Mouse (Mus musculus): ENCODE measurements around the gene Btrc. TPM values are rescaled to one million over a fixed set of nuclear protein-coding genes. Genes with fewer than 3 reads are reported as not detected.

The Btrc gene
- polyA plus RNA-seq, 1 experiment from 2014 or later: 45.0 TPM

GRCm38 (mm10) chr19:45388551-45388950 lies 25.0 kb downstream of the Btrc start:
- DNase-seq (ENCODE audit: low spot score) (no peak), ATAC-seq (ENCODE audit: low read depth) (no peak)
- Histone ChIP-seq H3K27me3 (replicated peaks; ENCODE audit: control insufficient read depth, insufficient read depth, low read length) (no peaks in the 10 kb centered on the region), H3K36me3 (ENCODE audit: control insufficient read depth, insufficient read depth, low read length) (peaks cover 17% of the 10 kb centered on the region), H3K9me3 (ENCODE audit: control insufficient read depth, low read length) (no peaks in the 10 kb centered on the region), H3K4me3 (ENCODE audit: low read depth, low read length) (no peak overlapping the region), H3K4me2 (ENCODE audit: low read depth, low read length) (no peak overlapping the region), H3K9ac (ENCODE audit: low read depth, low read length) (no peak overlapping the region), H3K4me1 (ENCODE audit: control insufficient read depth, insufficient read depth, low read length) (no peaks in the 10 kb centered on the region), H3K27ac (replicated peaks; ENCODE audit: low read depth, low read length) (no peak overlapping the region)
- 71% methylated on average over 6 of the region's 6 CpGs for WGBS

- H3K4me3 ChIP-seq (ENCODE audit: low read depth, low read length): no peak overlapping the region
- H3K4me1 ChIP-seq (ENCODE audit: control insufficient read depth, insufficient read depth, low read length): no peaks in the 10 kb centered on the region
- H3K36me3 ChIP-seq (ENCODE audit: control insufficient read depth, insufficient read depth, low read length): no peaks in the 10 kb centered on the region
- no peak for ATAC-seq (ENCODE audit: low read depth)
- WGBS: 76% methylated on average over 7 of the region's 7 CpGs
- no peak for DNase-seq (ENCODE audit: low spot score)
- no peak overlapping the region for H3K4me2 ChIP-seq (ENCODE audit: low read depth, low read length)
- no peaks in the 10 kb centered on the region for H3K27me3 ChIP-seq (replicated peaks; ENCODE audit: control insufficient read depth, insufficient read depth, low read length)
- no peak overlapping the region for H3K9ac ChIP-seq (ENCODE audit: low read depth, low read length)
- no peak overlapping the region for H3K27ac ChIP-seq (replicated peaks; ENCODE audit: low read depth, low read length)
- H3K9me3 ChIP-seq (ENCODE audit: control insufficient read depth, low read length): no peaks in the 10 kb centered on the region
These were observed 30.5 kb downstream of the Btrc start for GRCm38 (mm10) chr19:45394078-45394477.

DNA sequence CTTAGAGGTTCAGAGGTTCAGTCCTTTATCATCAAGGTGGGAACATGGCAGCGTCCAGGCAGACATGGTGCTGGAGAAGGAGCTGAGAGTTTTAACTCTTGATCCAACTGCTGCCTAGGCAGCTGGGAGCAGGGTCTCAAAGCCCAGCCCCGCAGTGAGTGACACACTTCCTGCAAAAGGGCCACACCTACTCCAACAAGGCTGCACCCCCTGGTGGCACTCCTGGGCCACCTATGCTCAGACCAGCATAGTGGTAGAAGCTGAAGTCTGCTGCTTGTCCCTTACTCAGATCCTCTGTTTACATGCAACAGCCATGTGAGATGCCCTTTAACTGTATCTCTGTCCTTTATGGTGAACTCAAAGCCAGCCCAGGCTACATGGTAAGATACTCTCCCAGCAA lies 47.5 kb downstream of the Btrc start:
- no peak overlapping the region for H3K9ac ChIP-seq (ENCODE audit: low read depth, low read length)
- H3K27me3 ChIP-seq (replicated peaks; ENCODE audit: control insufficient read depth, insufficient read depth, low read length): no peaks in the 10 kb centered on the region
- DNase-seq (ENCODE audit: low spot score) (no peak), ATAC-seq (ENCODE audit: low read depth) (no peak)
- no peak overlapping the region for H3K4me3 ChIP-seq (ENCODE audit: low read depth, low read length)
- 82% methylated on average over 2 of the region's 2 CpGs for WGBS
- H3K4me2 ChIP-seq (ENCODE audit: low read depth, low read length): no peak overlapping the region
- H3K9me3 ChIP-seq (ENCODE audit: control insufficient read depth, low read length): no peaks in the 10 kb centered on the region
- H3K4me1 ChIP-seq (ENCODE audit: control insufficient read depth, insufficient read depth, low read length): no peaks in the 10 kb centered on the region
- no peak overlapping the region for H3K27ac ChIP-seq (replicated peaks; ENCODE audit: low read depth, low read length)
- no peaks in the 10 kb centered on the region for H3K36me3 ChIP-seq (ENCODE audit: control insufficient read depth, insufficient read depth, low read length)

- H3K4me3 ChIP-seq (ENCODE audit: low read depth, low read length): no peak overlapping the region
- no peak overlapping the region for H3K27ac ChIP-seq (replicated peaks; ENCODE audit: low read depth, low read length)
- no peak for ATAC-seq (ENCODE audit: low read depth)
- no peak overlapping the region for H3K9ac ChIP-seq (ENCODE audit: low read depth, low read length)
- no peak for DNase-seq (ENCODE audit: low spot score)
- H3K4me1 ChIP-seq (ENCODE audit: control insufficient read depth, insufficient read depth, low read length): no peaks in the 10 kb centered on the region
- no peak overlapping the region for H3K4me2 ChIP-seq (ENCODE audit: low read depth, low read length)
- 88% methylated on average over 3 of the region's 3 CpGs for WGBS
- H3K9me3 ChIP-seq (ENCODE audit: control insufficient read depth, low read length): no peaks in the 10 kb centered on the region
- H3K36me3 ChIP-seq (ENCODE audit: control insufficient read depth, insufficient read depth, low read length): no peaks in the 10 kb centered on the region
- no peaks in the 10 kb centered on the region for H3K27me3 ChIP-seq (replicated peaks; ENCODE audit: control insufficient read depth, insufficient read depth, low read length)
These were observed 49.2 kb downstream of the Btrc start for GRCm38 (mm10) chr19:45412694-45413093.

DNA sequence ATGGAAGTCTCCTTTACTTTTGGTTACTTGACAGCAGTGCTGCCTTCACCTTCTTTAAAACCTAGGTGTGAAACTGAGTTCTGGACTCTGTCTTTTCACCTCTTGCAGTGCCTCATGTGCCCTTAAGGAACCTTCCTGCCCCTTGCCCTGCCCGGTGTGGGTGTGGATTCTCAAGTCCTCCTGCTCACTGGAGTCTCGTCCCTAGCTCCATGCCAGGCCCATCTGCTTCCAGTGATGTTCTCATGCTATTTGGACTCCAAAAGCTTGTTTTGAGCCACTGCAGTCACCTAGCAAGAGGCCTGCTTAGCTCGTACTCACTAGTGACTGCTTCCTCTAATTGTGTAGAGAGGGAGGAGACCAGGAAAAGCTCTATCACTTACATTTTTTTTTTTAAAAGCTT lies 50.4 kb downstream of the Btrc start:
- WGBS: 82% methylated on average over 3 of the region's 3 CpGs
- Histone ChIP-seq H3K9ac (ENCODE audit: low read depth, low read length) (no peak overlapping the region), H3K4me1 (ENCODE audit: control insufficient read depth, insufficient read depth, low read length) (no peaks in the 10 kb centered on the region), H3K27me3 (replicated peaks; ENCODE audit: control insufficient read depth, insufficient read depth, low read length) (no peaks in the 10 kb centered on the region), H3K9me3 (ENCODE audit: control insufficient read depth, low read length) (no peaks in the 10 kb centered on the region), H3K27ac (replicated peaks; ENCODE audit: low read depth, low read length) (no peak overlapping the region), H3K4me3 (ENCODE audit: low read depth, low read length) (no peak overlapping the region), H3K4me2 (ENCODE audit: low read depth, low read length) (no peak overlapping the region), H3K36me3 (ENCODE audit: control insufficient read depth, insufficient read depth, low read length) (no peaks in the 10 kb centered on the region)
- ATAC-seq (ENCODE audit: low read depth): no peak
- DNase-seq (ENCODE audit: low spot score): no peak

DNA sequence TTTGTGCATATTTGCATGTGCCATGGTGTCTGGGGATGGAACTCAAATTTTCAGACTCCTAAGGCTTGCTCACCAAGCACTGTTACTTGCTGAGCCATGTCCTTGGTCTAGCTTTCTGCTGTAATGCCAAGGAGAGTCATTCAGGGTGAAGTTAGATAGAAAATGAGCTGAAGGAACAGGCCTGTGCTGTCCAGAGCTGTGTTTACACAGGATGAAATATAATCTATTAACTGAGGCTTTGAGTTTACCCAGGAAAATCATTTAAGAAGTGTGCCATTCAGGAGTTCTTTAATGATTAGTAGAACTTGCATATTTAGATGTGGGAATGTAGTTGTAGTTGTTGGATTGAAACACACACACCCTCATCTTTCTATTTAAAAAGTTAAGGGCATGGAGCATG lies 54.1 kb downstream of the Btrc start:
- no peak overlapping the region for H3K4me3 ChIP-seq (ENCODE audit: low read depth, low read length)
- no peaks in the 10 kb centered on the region for H3K36me3 ChIP-seq (ENCODE audit: control insufficient read depth, insufficient read depth, low read length)
- no peak overlapping the region for H3K9ac ChIP-seq (ENCODE audit: low read depth, low read length)
- no peaks in the 10 kb centered on the region for H3K27me3 ChIP-seq (replicated peaks; ENCODE audit: control insufficient read depth, insufficient read depth, low read length)
- H3K27ac ChIP-seq (replicated peaks; ENCODE audit: low read depth, low read length): no peak overlapping the region; the same call in 1 of the 2 replicates
- ATAC-seq (ENCODE audit: low read depth) (no peak), DNase-seq (ENCODE audit: low spot score) (no peak)
- H3K9me3 ChIP-seq (ENCODE audit: control insufficient read depth, low read length): no peaks in the 10 kb centered on the region
- no peak overlapping the region for H3K4me2 ChIP-seq (ENCODE audit: low read depth, low read length)
- H3K4me1 ChIP-seq (ENCODE audit: control insufficient read depth, insufficient read depth, low read length): peaks cover 5% of the 10 kb centered on the region; the same call in 1 of the 2 replicates

GRCm38 (mm10) chr19:45422276-45422675 lies 58.7 kb downstream of the Btrc start:
- WGBS: 32% methylated on average over 7 of the region's 7 CpGs
- Histone ChIP-seq H3K36me3 (ENCODE audit: control insufficient read depth, insufficient read depth, low read length) (peaks cover 13% of the 10 kb centered on the region; the same call in 1 of the 2 replicates), H3K4me2 (ENCODE audit: low read depth, low read length) (no peak overlapping the region), H3K9ac (ENCODE audit: low read depth, low read length) (no peak overlapping the region), H3K9me3 (ENCODE audit: control insufficient read depth, low read length) (no peaks in the 10 kb centered on the region), H3K4me3 (ENCODE audit: low read depth, low read length) (no peak overlapping the region), H3K4me1 (ENCODE audit: control insufficient read depth, insufficient read depth, low read length) (peaks cover 5% of the 10 kb centered on the region; the same call in 1 of the 2 replicates), H3K27ac (replicated peaks; ENCODE audit: low read depth, low read length) (no peak overlapping the region), H3K27me3 (replicated peaks; ENCODE audit: control insufficient read depth, insufficient read depth, low read length) (no peaks in the 10 kb centered on the region)
- DNase-seq (ENCODE audit: low spot score) (peak; percentile 60), ATAC-seq (ENCODE audit: low read depth) (no peak)

DNA sequence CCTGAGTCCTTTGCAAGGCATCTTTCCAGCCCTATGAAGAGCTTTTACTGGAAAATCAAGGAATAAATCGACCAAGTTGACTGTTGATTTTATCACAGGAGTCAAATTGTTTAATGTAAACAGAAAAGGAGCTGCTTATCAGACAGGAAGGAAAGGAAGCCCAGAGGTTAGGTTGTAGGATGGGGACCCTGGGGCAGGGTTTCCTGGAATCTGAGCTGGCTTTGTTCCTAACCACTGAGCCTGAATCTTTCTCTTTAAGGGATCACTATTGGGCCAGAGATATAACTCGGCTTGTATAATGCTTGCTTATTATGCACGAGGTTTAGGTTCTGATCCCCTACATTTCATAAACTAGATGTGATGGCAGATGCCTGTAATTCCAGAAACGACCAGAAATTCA lies 64.6 kb downstream of the Btrc start:
- ATAC-seq (ENCODE audit: low read depth) (no peak), DNase-seq (ENCODE audit: low spot score) (no peak)

GRCm38 (mm10) chr19:45430971-45431633 lies 67.6 kb downstream of the Btrc start:
- Histone ChIP-seq H3K9me3 (ENCODE audit: control insufficient read depth, low read length) (no peaks in the 10 kb centered on the region), H3K27me3 (replicated peaks; ENCODE audit: control insufficient read depth, insufficient read depth, low read length) (no peaks in the 10 kb centered on the region), H3K9ac (ENCODE audit: low read depth, low read length) (no peak overlapping the region), H3K36me3 (ENCODE audit: control insufficient read depth, insufficient read depth, low read length) (no peaks in the 10 kb centered on the region), H3K4me2 (ENCODE audit: low read depth, low read length) (no peak overlapping the region), H3K4me1 (ENCODE audit: control insufficient read depth, insufficient read depth, low read length) (no peaks in the 10 kb centered on the region), H3K27ac (replicated peaks; ENCODE audit: low read depth, low read length) (no peak overlapping the region), H3K4me3 (ENCODE audit: low read depth, low read length) (no peak overlapping the region)
- no peak for DNase-seq (ENCODE audit: low spot score)
- WGBS: 83% methylated on average over 6 of the region's 6 CpGs
- no peak for ATAC-seq (ENCODE audit: low read depth)

More for the DNA sequence above, 64.6 kb downstream of the Btrc start:
- H3K4me3 ChIP-seq (ENCODE audit: low read depth, low read length): no peak overlapping the region
- no peak overlapping the region for H3K9ac ChIP-seq (ENCODE audit: low read depth, low read length)
- peaks cover 13% of the 10 kb centered on the region; the same call in 1 of the 2 replicates for H3K36me3 ChIP-seq (ENCODE audit: control insufficient read depth, insufficient read depth, low read length)
- H3K4me1 ChIP-seq (ENCODE audit: control insufficient read depth, insufficient read depth, low read length): no peaks in the 10 kb centered on the region
- H3K4me2 ChIP-seq (ENCODE audit: low read depth, low read length): no peak overlapping the region
- H3K27me3 ChIP-seq (replicated peaks; ENCODE audit: control insufficient read depth, insufficient read depth, low read length): no peaks in the 10 kb centered on the region
- WGBS: 63% methylated on average over 4 of the region's 4 CpGs
- H3K27ac ChIP-seq (replicated peaks; ENCODE audit: low read depth, low read length): no peak overlapping the region
- no peaks in the 10 kb centered on the region for H3K9me3 ChIP-seq (ENCODE audit: control insufficient read depth, low read length)
